ENCODE assay signal across 19 mouse cellular contexts in genomic region chr8:91854369-91854768, GRCm38 (mm10). TPM values are rescaled to one million over a fixed set of nuclear protein-coding genes. Genes with fewer than 3 reads are reported as not detected.
DNase-seq lines count a peak whose midpoint lies in the region; ATAC-seq and TF ChIP-seq lines count a peak whose summit lies in the region.
"Had no signal": no experiment of that assay in that cellular context is flagged by ENCODE, and none has a peak within 500 bp of the region (broad histone marks: within the 10 kb centered on the region; RNA-seq: fewer than 3 reads in every experiment).

No protein-coding gene starts in this region.

- peaks cover 28% of the 10 kb centered on the region for H3K4me1 ChIP-seq in hindbrain, embryonic 10.5 days (replicated peaks)
- 0 out of 2 replicates have a peak, but pooled peaks cover 4% of the 10 kb centered on the region for H3K4me1 ChIP-seq in hindbrain, embryonic 12.5 days
- H3K4me1 ChIP-seq in heart, postnatal 0 days (ENCODE audit: control insufficient read depth, insufficient read depth): peaks cover 28% of the 10 kb centered on the region
- H3K4me1 ChIP-seq: embryonic facial prominence, embryonic 13.5 days; forebrain, embryonic 13.5 days; kidney, embryonic 15.5 days had no signal

- no peak overlapping the region for H3K9ac ChIP-seq in hindbrain, embryonic 12.5 days
- no peak overlapping the region for H3K9ac ChIP-seq in heart, postnatal 0 days (replicated peaks; ENCODE audit: low read depth, low read length)
- H3K9ac ChIP-seq: embryonic facial prominence, embryonic 13.5 days; forebrain, embryonic 13.5 days; forebrain, postnatal 0 days; hindbrain, embryonic 14.5 days; intestine, embryonic 15.5 days; kidney, embryonic 15.5 days had no signal

- 0 out of 2 replicates have a peak overlapping the region, but pooled peaks have one; percentile 0 for H3K27ac ChIP-seq in hindbrain, embryonic 10.5 days
- H3K27ac ChIP-seq in hindbrain, embryonic 12.5 days: no peak overlapping the region
- H3K27ac ChIP-seq in heart, postnatal 0 days (ENCODE audit: low read depth): peak overlapping the region; percentile 32
- H3K27ac ChIP-seq: embryonic facial prominence, embryonic 13.5 days; forebrain, embryonic 13.5 days; hindbrain, embryonic 14.5 days; intestine, embryonic 15.5 days; kidney, embryonic 15.5 days had no signal

- no peak for ATAC-seq in hindbrain, embryonic 12.5 days (ENCODE audit: low FRiP score)
- peak; percentile 53 for ATAC-seq in heart, postnatal 0 days (ENCODE audit: insufficient read depth, low read depth)
- ATAC-seq: forebrain, embryonic 13.5 days; forebrain, postnatal 0 days; intestine, embryonic 15.5 days had no signal

- no peak for DNase-seq in hindbrain, embryonic 10.5 days (ENCODE audit: low spot score)
- DNase-seq in heart, adult 9 months (ENCODE audit: low spot score in 2 of 2): peak; percentile 26 to 55
- peak; percentile 25 for DNase-seq in heart, postnatal 0 days (ENCODE audit: low spot score)
- DNase-seq in heart, postnatal 4 days: peak; percentile 33
- no peak for DNase-seq in adipocyte (ENCODE audit: low spot score)
- DNase-seq in thymus, postnatal 36 days: no peak
- DNase-seq: adrenal gland, postnatal 10 days; cerebellum, adult 11-12 months; cerebellum, adult 9-10 months; cerebellum, postnatal 36 days; forebrain, postnatal 0 days; gastrocnemius, postnatal 14 days; kidney, adult 18-20 months had no signal

- H3K4me2 ChIP-seq in hindbrain, embryonic 12.5 days (replicated peaks): no peak overlapping the region
- H3K4me2 ChIP-seq in heart, postnatal 0 days (ENCODE audit: low read depth, low read length): no peak overlapping the region
- H3K4me2 ChIP-seq: embryonic facial prominence, embryonic 13.5 days; forebrain, embryonic 13.5 days; hindbrain, embryonic 14.5 days; intestine, embryonic 15.5 days; kidney, embryonic 15.5 days had no signal

- TF ChIP-seq EP300 in heart, postnatal 0 days (IDR thresholded peaks at IDR 0.05; ENCODE audit: low read depth): no peak

- H3K4me3 ChIP-seq in hindbrain, embryonic 10.5 days: no peak overlapping the region
- H3K4me3 ChIP-seq in hindbrain, embryonic 12.5 days: no peak overlapping the region
- no peak overlapping the region for H3K4me3 ChIP-seq in heart, postnatal 0 days (ENCODE audit: low read depth, low read length)
- H3K4me3 ChIP-seq: embryonic facial prominence, embryonic 13.5 days; forebrain, embryonic 13.5 days; intestine, embryonic 15.5 days; kidney, embryonic 15.5 days had no signal

- no peaks in the 10 kb centered on the region for H3K9me3 ChIP-seq in hindbrain, embryonic 10.5 days
- H3K9me3 ChIP-seq in hindbrain, embryonic 12.5 days (replicated peaks): no peaks in the 10 kb centered on the region
- no peaks in the 10 kb centered on the region for H3K9me3 ChIP-seq in heart, postnatal 0 days (replicated peaks; ENCODE audit: control insufficient read depth, low read length)
- H3K9me3 ChIP-seq: embryonic facial prominence, embryonic 13.5 days; forebrain, embryonic 13.5 days; intestine, embryonic 15.5 days; kidney, embryonic 15.5 days had no signal

- 71% methylated on average over 4 of the region's 4 CpGs for whole genome bisulfite sequencing in hindbrain, embryonic 10.5 days
- 58% methylated on average over 4 of the region's 4 CpGs for WGBS in hindbrain, embryonic 12.5 days
- WGBS in heart, postnatal 0 days: 28% methylated on average over 4 of the region's 4 CpGs

- H3K36me3 ChIP-seq in hindbrain, embryonic 10.5 days: no peaks in the 10 kb centered on the region
- no peaks in the 10 kb centered on the region for H3K36me3 ChIP-seq in hindbrain, embryonic 12.5 days
- no peaks in the 10 kb centered on the region for H3K36me3 ChIP-seq in heart, postnatal 0 days (replicated peaks; ENCODE audit: control insufficient read depth, insufficient read depth, low read length)
- H3K36me3 ChIP-seq: embryonic facial prominence, embryonic 13.5 days; intestine, embryonic 15.5 days; kidney, embryonic 15.5 days had no signal

- H3K27me3 ChIP-seq in hindbrain, embryonic 10.5 days (ENCODE audit: insufficient read depth, poor library complexity, severe bottlenecking): peaks cover 84% of the 10 kb centered on the region
- H3K27me3 ChIP-seq in hindbrain, embryonic 12.5 days: peaks cover 22% of the 10 kb centered on the region
- no peaks in the 10 kb centered on the region for H3K27me3 ChIP-seq in heart, postnatal 0 days (ENCODE audit: control insufficient read depth, insufficient read depth, low read length)
- H3K27me3 ChIP-seq: intestine, embryonic 15.5 days had no signal

- TF ChIP-seq CTCF in heart, postnatal 0 days (IDR thresholded peaks at IDR 0.05; ENCODE audit: low read depth): no peak

RNA-seq across cellular contexts. Expression of gene Irx3, which starts 52.5 kb away (rescaled TPM):
- polyA plus RNA-seq in hindbrain, embryonic 10.5 days (2016; fragmentation: Nextera tagmentation; extraction: Ambion mirVana): 38.1 and 45.2 TPM in 2 replicates
- polyA plus RNA-seq in hindbrain, embryonic 12.5 days (2016; fragmentation: Nextera tagmentation; extraction: Ambion mirVana): 52.8 and 56.7 TPM in 2 replicates
- 34.5 and 40.1 TPM in 2 replicates for total RNA-seq in heart, postnatal 0 days (2014; rRNA removed; ENCODE audit: low replicate concordance)
- 25.6 and 26.4 TPM in 2 replicates for polyA plus RNA-seq in heart, postnatal 0 days (2015; fragmentation: Nextera tagmentation; extraction: Ambion mirVana)
- total RNA-seq in heart, postnatal 4 days (2021): 10 to 100 TPM; 24.0 to 29.3 TPM

Comparison
In these comparisons a context has a peak if more than half of its experiments do, and no peak if none do; other contexts are left out.
1. DNase-seq: peak in heart, adult 9 months (2 of 2), heart, postnatal 0 days (single experiment) and heart, postnatal 4 days (single experiment); none in hindbrain, embryonic 10.5 days (single experiment), adipocyte (single experiment) and thymus, postnatal 36 days (0 of 2).